Mouse (Mus musculus) lung, embryonic 14.5 days (tissue): ENCODE results near the gene Banf1. TPM values are rescaled to one million over a fixed set of nuclear protein-coding genes. Genes with fewer than 3 reads are reported as not detected.
A peak's percentile ranks its signal among the peaks of the same experiment; 100 is the strongest.

Source experiments
- ATAC-seq: fragments of 200-750 bp; cut with Nextera tagmentation; 2 replicates; pipeline ENCODE4 v1.8.0; 2017; ENCODE audit warnings: mild to moderate bottlenecking, moderate TSS enrichment, moderate library complexity; ENCODE audit not compliant: insufficient read depth
- DNase-seq: peaks from one replicate; pipeline ENCODE4 v3.0.0-alpha.2; 2015
- H3K27ac ChIP-seq: fragments of 300-500 bp; sonication (generic); 2 replicates; pipeline ENCODE4 v1.5.1; 2014; ENCODE audit warnings: low read depth, mild to moderate bottlenecking, moderate library complexity
- H3K27me3 ChIP-seq: fragments of 300-500 bp; sonication (generic); 2 replicates; pipeline ENCODE4 v1.6.1; 2014; ENCODE audit warnings: low read length, control low read depth; ENCODE audit not compliant: insufficient read depth
- H3K36me3 ChIP-seq: fragments of 300-500 bp; sonication (generic); 2 replicates; pipeline ENCODE4 v1.6.1; 2014; ENCODE audit warnings: control low read depth; ENCODE audit not compliant: insufficient read depth
- H3K4me1 ChIP-seq: fragments of 300-500 bp; sonication (generic); 2 replicates; pipeline ENCODE4 v1.6.1; 2014; ENCODE audit warnings: antibody characterized with exemption, control low read depth; ENCODE audit not compliant: insufficient read depth
- H3K4me2 ChIP-seq: fragments of 300-500 bp; sonication (generic); 2 replicates; pipeline ENCODE4 v1.6.1; 2014; ENCODE audit warnings: mild to moderate bottlenecking
- H3K4me3 ChIP-seq: fragments of 300-500 bp; sonication (generic); 2 replicates; pipeline ENCODE4 v1.5.1; 2014; ENCODE audit warnings: low read depth, low read length
- H3K9ac ChIP-seq: fragments of 300-500 bp; sonication (generic); 2 replicates; pipeline ENCODE4 v1.6.1; 2014
- H3K9me3 ChIP-seq: fragments of 300-500 bp; sonication (generic); 2 replicates; pipeline ENCODE4 v1.6.1; 2016; ENCODE audit warnings: low read depth, low read length, control low read depth
- CTCF ChIP-seq: IDR thresholded peaks from 2 replicates; pipeline ENCODE4 v1.5.1; 2016; ENCODE audit warnings: antibody characterized with exemption, low read depth
- WGBS: fragments of 180-500 bp; shearing (Covaris S2); extraction: QIAGEN DNeasy Blood & Tissue Kit; methylation state at CpG from one replicate; pipeline ENCODE4 v1.1.7; 2014; 5-methylcytosine and 5-hydroxymethylcytosine counted together
- polyA plus RNA-seq: library from polyadenylated mRNA; unstranded; fragments of >200 nt; fragmentation: Nextera tagmentation; extraction: Ambion mirVana; gene quantifications from 2 replicates; pipeline ENCODE4 v1.2.1, GENCODE M21; 2014

Banf1 gene
- polyA plus RNA-seq, 1 experiment from 2014 or later: 542 TPM

DNA sequence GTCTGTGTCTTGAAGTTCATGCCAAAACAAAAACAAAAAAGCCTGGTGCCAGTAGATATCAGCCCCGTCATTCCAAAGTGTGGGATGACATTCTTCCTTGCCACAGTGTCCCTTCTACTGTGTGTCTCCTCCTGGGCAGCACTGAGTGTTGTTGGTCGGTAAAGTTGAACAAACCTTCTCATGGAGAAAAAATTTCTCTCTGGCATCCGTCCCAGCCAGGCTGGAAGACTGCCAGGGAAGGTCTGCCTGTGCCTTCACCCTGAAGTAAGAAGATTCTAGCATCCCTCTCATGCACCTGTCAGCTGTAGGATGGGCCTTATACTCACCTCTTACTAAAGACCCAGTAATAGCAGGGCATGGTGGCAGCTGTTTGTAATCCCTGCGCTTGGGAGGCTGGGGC lies 25.9 kb upstream of the Banf1 start:
- WGBS: 31% methylated on average over 4 of the region's 4 CpGs
- Histone ChIP-seq H3K4me3 (no peak overlapping the region), H3K9me3 (no peaks in the 10 kb centered on the region), H3K27me3 (peaks cover 3% of the 10 kb centered on the region), H3K4me1 (0 out of 2 replicates have a peak, but pooled peaks cover 5% of the 10 kb centered on the region), H3K27ac (no peak overlapping the region), H3K9ac (no peak overlapping the region), H3K36me3 (no peaks in the 10 kb centered on the region), H3K4me2 (no peak overlapping the region)
- DNase-seq (peak; percentile 70), ATAC-seq (no peak)
- no peak for TF ChIP-seq CTCF

- 43% methylated on average over 8 of the region's 8 CpGs for WGBS
- Histone ChIP-seq H3K9me3 (no peaks in the 10 kb centered on the region), H3K4me2 (peak overlapping the region; percentile 76), H3K4me3 (peak overlapping the region; percentile 99), H3K4me1 (peaks cover 14% of the 10 kb centered on the region), H3K27me3 (peaks cover 3% of the 10 kb centered on the region), H3K27ac (0 out of 2 replicates have a peak overlapping the region, but pooled peaks have one; percentile 85), H3K9ac (peak overlapping the region; percentile 66; the same call in 1 of the 2 replicates), H3K36me3 (peaks cover 2% of the 10 kb centered on the region; the same call in 1 of the 2 replicates)
- TF ChIP-seq CTCF: no peak
- DNase-seq (no peak), ATAC-seq (no peak)
Observed at GRCm38 (mm10) chr19:5390416-5390815, 23.4 kb upstream of the Banf1 start.

DNA sequence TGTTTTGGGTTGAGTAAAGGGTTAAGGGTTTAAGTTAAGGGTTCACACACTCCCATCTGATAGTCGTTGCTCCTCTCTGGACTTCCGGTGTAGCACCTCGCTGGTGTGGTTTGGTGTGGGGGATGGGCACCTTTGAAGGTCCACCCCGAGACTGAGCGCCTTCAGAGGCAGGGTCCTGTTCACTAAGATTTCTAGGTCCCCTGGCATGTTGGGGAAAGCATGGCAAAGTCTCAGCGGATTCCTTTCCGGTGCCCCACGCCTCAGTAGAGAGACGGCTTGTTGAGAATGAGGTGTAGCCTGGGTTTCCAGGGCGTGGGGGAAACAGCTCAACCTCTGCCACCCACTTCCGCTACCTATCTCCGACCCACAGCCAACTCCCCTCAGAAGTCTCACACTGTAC lies 22.7 kb upstream of the Banf1 start:
- DNase-seq (peak; percentile 61), ATAC-seq (no peak)
- no peaks in the 10 kb centered on the region for H3K9me3 ChIP-seq

GRCm38 (mm10) chr19:5388588-5389242 lies 21.7 kb upstream of the Banf1 start, which contains the start of gene Sart1:
Gene Sart1 (minus strand): TSS chr19:5388703.
- Histone ChIP-seq H3K9me3 (no peaks in the 10 kb centered on the region), H3K27me3 (peaks cover 3% of the 10 kb centered on the region), H3K4me2 (peak within 1 kb of the TSS; percentile 76), H3K36me3 (peaks cover 19% of the 10 kb centered on the region), H3K4me1 (peaks cover 14% of the 10 kb centered on the region), H3K4me3 (peak within 1 kb of the TSS; percentile 99), H3K9ac (peak within 1 kb of the TSS; percentile 90), H3K27ac (peak within 1 kb of the TSS; percentile 85)
- peak; percentile 98 for DNase-seq
- ATAC-seq: peak; percentile 93
- no peak for TF ChIP-seq CTCF
- WGBS: 1% methylated on average over 43 of the region's 43 CpGs

More for the DNA sequence above, 22.7 kb upstream of the Banf1 start:
- Histone ChIP-seq H3K4me1 (peaks cover 14% of the 10 kb centered on the region), H3K9ac (peak overlapping the region; percentile 66), H3K4me2 (peak overlapping the region; percentile 76), H3K27me3 (peaks cover 3% of the 10 kb centered on the region), H3K27ac (peak overlapping the region; percentile 85), H3K4me3 (peak overlapping the region; percentile 99), H3K36me3 (peaks cover 9% of the 10 kb centered on the region)
- no peak for TF ChIP-seq CTCF
- 13% methylated on average over 12 of the region's 12 CpGs for WGBS

DNA sequence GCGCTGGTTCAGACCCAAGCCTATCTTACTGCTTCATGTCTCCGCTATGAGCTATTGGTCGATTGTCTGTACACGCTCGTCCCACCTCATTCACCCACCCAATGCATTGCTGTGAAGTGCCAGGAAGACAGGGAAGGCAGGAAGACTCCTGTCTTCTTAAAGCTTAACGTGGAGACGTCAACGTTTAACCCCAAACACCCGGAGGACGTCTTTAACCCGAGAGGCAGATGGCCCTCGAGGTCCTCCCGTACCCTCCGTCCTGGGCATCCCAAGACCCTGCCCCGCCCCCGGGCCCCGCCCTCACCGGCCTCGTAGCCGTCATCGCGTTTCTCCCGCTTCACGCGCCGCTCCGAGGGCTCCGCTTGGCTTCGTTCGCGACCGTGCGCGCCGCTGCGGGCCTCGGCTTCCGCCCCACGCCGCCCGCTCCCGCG lies 21.1 kb upstream of the Banf1 start:
- DNase-seq (peak; percentile 32), ATAC-seq (peak; percentile 59)
- TF ChIP-seq CTCF: no peak
- H3K27me3 ChIP-seq: peaks cover 3% of the 10 kb centered on the region
- under 1% methylated on average over 43 of the region's 43 CpGs for WGBS
- peaks cover 14% of the 10 kb centered on the region for H3K4me1 ChIP-seq
- H3K9me3 ChIP-seq: no peaks in the 10 kb centered on the region
- H3K9ac ChIP-seq: peak overlapping the region; percentile 90
- peaks cover 26% of the 10 kb centered on the region for H3K36me3 ChIP-seq
- H3K4me3 ChIP-seq: peak overlapping the region; percentile 99
- H3K27ac ChIP-seq: peak overlapping the region; percentile 85
- peak overlapping the region; percentile 76 for H3K4me2 ChIP-seq

- H3K9me3 ChIP-seq: no peaks in the 10 kb centered on the region
- WGBS: 85% methylated on average over 8 of the region's 8 CpGs
- no peak overlapping the region for H3K4me2 ChIP-seq
- H3K27ac ChIP-seq: no peak overlapping the region
- no peak overlapping the region for H3K9ac ChIP-seq
- H3K27me3 ChIP-seq: peaks cover 3% of the 10 kb centered on the region
- H3K36me3 ChIP-seq: peaks cover 59% of the 10 kb centered on the region
- ATAC-seq (no peak), DNase-seq (no peak)
- TF ChIP-seq CTCF: no peak
- H3K4me3 ChIP-seq: no peak overlapping the region
- H3K4me1 ChIP-seq: peaks cover 14% of the 10 kb centered on the region
Observed at GRCm38 (mm10) chr19:5384715-5385114, 17.7 kb upstream of the Banf1 start.

- H3K4me2 ChIP-seq: no peak overlapping the region
- peaks cover 73% of the 10 kb centered on the region for H3K36me3 ChIP-seq
- H3K9ac ChIP-seq: no peak overlapping the region
- 94% methylated on average over 12 of the region's 12 CpGs for WGBS
- no peak for DNase-seq
- peaks cover 9% of the 10 kb centered on the region for H3K4me1 ChIP-seq
- H3K4me3 ChIP-seq: no peak overlapping the region
- no peak overlapping the region for H3K27ac ChIP-seq
- H3K27me3 ChIP-seq: peaks cover 3% of the 10 kb centered on the region
- no peaks in the 10 kb centered on the region for H3K9me3 ChIP-seq
- no peak for TF ChIP-seq CTCF
- ATAC-seq: no peak
Observed at GRCm38 (mm10) chr19:5383326-5383725, 16.4 kb upstream of the Banf1 start.
